Mouse (Mus musculus) stomach, embryonic 16.5 days (tissue): ENCODE measurements around the gene Rho. TPM values are rescaled to one million over a fixed set of nuclear protein-coding genes. Genes with fewer than 3 reads are reported as not detected.

ENCODE experiments used
- ATAC-seq: fragments of 200-750 bp; cut with Nextera tagmentation; 2 replicates; pipeline ENCODE4 v1.8.0; 2017; ENCODE audit warnings: moderate number of reproducible peaks, moderate TSS enrichment; ENCODE audit not compliant: insufficient read depth, low FRiP score
- H3K27ac ChIP-seq: fragments of 300-500 bp; sonication (generic); 2 replicates; pipeline ENCODE4 v1.5.1; 2014; ENCODE audit warnings: low read length
- H3K27me3 ChIP-seq: fragments of 300-500 bp; sonication (generic); 2 replicates; pipeline ENCODE4 v1.6.1; 2014; ENCODE audit warnings: low read length, control low read depth, mixed read lengths; ENCODE audit not compliant: control insufficient read depth, insufficient read depth
- H3K36me3 ChIP-seq: fragments of 300-500 bp; sonication (generic); 2 replicates; pipeline ENCODE4 v1.6.1; 2014; ENCODE audit warnings: low read length; ENCODE audit not compliant: control insufficient read depth, insufficient read depth
- H3K4me1 ChIP-seq: fragments of 300-500 bp; sonication (generic); 2 replicates; pipeline ENCODE4 v1.6.1; 2014; ENCODE audit warnings: low read length, control low read depth, mixed read lengths; ENCODE audit not compliant: control insufficient read depth, insufficient read depth
- H3K4me2 ChIP-seq: fragments of 300-500 bp; sonication (generic); 2 replicates; pipeline ENCODE4 v1.6.1; 2014; ENCODE audit warnings: low read depth, low read length, mixed read lengths
- H3K4me3 ChIP-seq: fragments of 300-500 bp; sonication (generic); replicated peaks from 2 replicates; pipeline ENCODE4 v1.5.1; 2014; ENCODE audit warnings: mild to moderate bottlenecking, low read length
- H3K9ac ChIP-seq: fragments of 300-500 bp; sonication (generic); 2 replicates; pipeline ENCODE4 v1.6.1; 2014; ENCODE audit warnings: low read length
- H3K9me3 ChIP-seq: fragments of 300-500 bp; sonication (generic); replicated peaks from 2 replicates; pipeline ENCODE4 v1.6.1; 2016; ENCODE audit warnings: low read length, control low read depth; ENCODE audit not compliant: control insufficient read depth
- WGBS: fragments of 180-500 bp; shearing (Covaris S2); extraction: QIAGEN DNeasy Blood & Tissue Kit; methylation state at CpG from one replicate; pipeline ENCODE4 v1.1.7; 2014; 5-methylcytosine and 5-hydroxymethylcytosine counted together
- polyA plus RNA-seq: library from polyadenylated mRNA; unstranded; fragments of >200 nt; fragmentation: Nextera tagmentation; extraction: Ambion mirVana; gene quantifications from 2 replicates; pipeline ENCODE4 v1.2.1, GENCODE M21; 2015

Gene Rho
- polyA plus RNA-seq, 1 experiment from 2014 or later = 0.09 TPM

- Histone ChIP-seq H3K4me3 (no peak overlapping the region), H3K4me1 (peaks cover 3% of the 10 kb centered on the region), H3K9me3 (no peaks in the 10 kb centered on the region), H3K27me3 (no peaks in the 10 kb centered on the region), H3K27ac (no peak overlapping the region), H3K4me2 (no peak overlapping the region), H3K36me3 (no peaks in the 10 kb centered on the region), H3K9ac (no peak overlapping the region)
- no peak for ATAC-seq
- WGBS = 64% methylated on average over 4 of the region's 4 CpGs
Observed at GRCm38 (mm10) chr6:115897117-115897516, 34.4 kb upstream of the Rho start.

GRCm38 (mm10) chr6:115897926-115898520 is 33.5 kb upstream of the Rho start:
- H3K27me3 ChIP-seq = no peaks in the 10 kb centered on the region
- H3K27ac ChIP-seq = no peak overlapping the region
- H3K36me3 ChIP-seq = no peaks in the 10 kb centered on the region
- no peak overlapping the region for H3K4me2 ChIP-seq
- no peaks in the 10 kb centered on the region for H3K4me1 ChIP-seq
- H3K9ac ChIP-seq = no peak overlapping the region
- H3K9me3 ChIP-seq = no peaks in the 10 kb centered on the region
- H3K4me3 ChIP-seq = no peak overlapping the region
- no peak for ATAC-seq
- WGBS = 77% methylated on average over 7 of the region's 7 CpGs

- no peak overlapping the region for H3K4me2 ChIP-seq
- H3K9me3 ChIP-seq = no peaks in the 10 kb centered on the region
- H3K27ac ChIP-seq = peak overlapping the region; percentile 25
Observed at GRCm38 (mm10) chr6:115901062-115901461, 30.5 kb upstream of the Rho start.

GRCm38 (mm10) chr6:115901489-115901931 is 30.0 kb upstream of the Rho start:
- Histone ChIP-seq H3K4me2 (no peak overlapping the region), H3K27me3 (no peaks in the 10 kb centered on the region), H3K9ac (no peak overlapping the region), H3K9me3 (no peaks in the 10 kb centered on the region), H3K4me1 (no peaks in the 10 kb centered on the region), H3K4me3 (no peak overlapping the region), H3K36me3 (no peaks in the 10 kb centered on the region), H3K27ac (peak overlapping the region; percentile 25)
- 73% methylated on average over 8 of the region's 8 CpGs for WGBS
- ATAC-seq = no peak

More at GRCm38 (mm10) chr6:115901062-115901461, 30.5 kb upstream of the Rho start:
- WGBS = 16% methylated on average over 3 of the region's 3 CpGs
- Histone ChIP-seq H3K4me1 (no peaks in the 10 kb centered on the region), H3K9ac (no peak overlapping the region), H3K27me3 (no peaks in the 10 kb centered on the region), H3K36me3 (no peaks in the 10 kb centered on the region), H3K4me3 (no peak overlapping the region)
- ATAC-seq = peak; percentile 57; the same call in 1 of the 2 replicates

GRCm38 (mm10) chr6:115902545-115902944 is 29.0 kb upstream of the Rho start:
- H3K36me3 ChIP-seq = no peaks in the 10 kb centered on the region

GRCm38 (mm10) chr6:115905568-115905967 is 26.0 kb upstream of the Rho start:
- no peaks in the 10 kb centered on the region for H3K36me3 ChIP-seq
- H3K4me1 ChIP-seq = no peaks in the 10 kb centered on the region; the same call in 1 of the 2 replicates
- no peak overlapping the region for H3K9ac ChIP-seq
- no peaks in the 10 kb centered on the region for H3K27me3 ChIP-seq
- H3K27ac ChIP-seq = peak overlapping the region; percentile 12; the same call in 1 of the 2 replicates
- no peak overlapping the region for H3K4me3 ChIP-seq
- H3K9me3 ChIP-seq = no peaks in the 10 kb centered on the region
- no peak for ATAC-seq
- no peak overlapping the region for H3K4me2 ChIP-seq
- WGBS = 81% methylated on average over 6 of the region's 6 CpGs

More at GRCm38 (mm10) chr6:115902545-115902944, 29.0 kb upstream of the Rho start:
- H3K27me3 ChIP-seq = no peaks in the 10 kb centered on the region
- H3K4me2 ChIP-seq = no peak overlapping the region
- H3K27ac ChIP-seq = no peak overlapping the region
- peak; percentile 4; the same call in 1 of the 2 replicates for ATAC-seq
- no peaks in the 10 kb centered on the region for H3K9me3 ChIP-seq
- H3K4me3 ChIP-seq = no peak overlapping the region
- WGBS = 72% methylated on average over 3 of the region's 3 CpGs
- no peak overlapping the region for H3K9ac ChIP-seq
- no peaks in the 10 kb centered on the region for H3K4me1 ChIP-seq

- Histone ChIP-seq H3K4me1 (no peaks in the 10 kb centered on the region; the same call in 1 of the 2 replicates), H3K4me2 (no peak overlapping the region), H3K27me3 (no peaks in the 10 kb centered on the region), H3K4me3 (no peak overlapping the region), H3K9me3 (no peaks in the 10 kb centered on the region), H3K9ac (no peak overlapping the region), H3K27ac (no peak overlapping the region), H3K36me3 (no peaks in the 10 kb centered on the region)
- WGBS = 76% methylated on average over 1 of the region's 1 CpGs
- ATAC-seq = no peak
Observed at GRCm38 (mm10) chr6:115906455-115906854, 25.1 kb upstream of the Rho start.

- H3K4me1 ChIP-seq = no peaks in the 10 kb centered on the region; the same call in 1 of the 2 replicates
- no peaks in the 10 kb centered on the region for H3K9me3 ChIP-seq
- H3K4me2 ChIP-seq = no peak overlapping the region
- H3K36me3 ChIP-seq = no peaks in the 10 kb centered on the region
- no peak overlapping the region for H3K9ac ChIP-seq
- 76% methylated on average over 2 of the region's 2 CpGs for WGBS
- H3K27ac ChIP-seq = no peak overlapping the region
- H3K4me3 ChIP-seq = no peak overlapping the region
- no peaks in the 10 kb centered on the region for H3K27me3 ChIP-seq
- no peak for ATAC-seq
Observed at GRCm38 (mm10) chr6:115906871-115907270, 24.7 kb upstream of the Rho start.

- H3K9ac ChIP-seq = no peak overlapping the region
- H3K27me3 ChIP-seq = no peaks in the 10 kb centered on the region
- 41% methylated on average over 6 of the region's 6 CpGs for WGBS
- H3K4me1 ChIP-seq = no peaks in the 10 kb centered on the region; the same call in 1 of the 2 replicates
- H3K36me3 ChIP-seq = no peaks in the 10 kb centered on the region
- no peak for ATAC-seq
- no peak overlapping the region for H3K4me2 ChIP-seq
- no peaks in the 10 kb centered on the region for H3K9me3 ChIP-seq
- no peak overlapping the region for H3K27ac ChIP-seq
- H3K4me3 ChIP-seq = no peak overlapping the region
Observed at GRCm38 (mm10) chr6:115908421-115908982, 23.0 kb upstream of the Rho start.
